Mouse (Mus musculus) spleen, adult 18-20 months (tissue): ENCODE measurements around the gene G430095P16Rik.

ENCODE experiments used
- DNase-seq, 2 experiments: peaks; one replicate each; pipeline ENCODE4 v3.0.0; 2022; ENCODE audit warnings: mixed read lengths in 2 of 2

The G430095P16Rik gene

GRCm38 (mm10) chr8:84703466-84704249 lies 19.1 kb upstream of the G430095P16Rik start:
- peak; percentile 42 to 51 for DNase-seq

GRCm38 (mm10) chr8:84704356-84704755 lies 18.5 kb upstream of the G430095P16Rik start:
- DNase-seq, result peak; percentile 67 to 86

GRCm38 (mm10) chr8:84704867-84705831 lies 17.7 kb upstream of the G430095P16Rik start:
- peak; percentile 42 to 57 for DNase-seq

- DNase-seq, result no peak
These were observed 16.8 kb upstream of the G430095P16Rik start for GRCm38 (mm10) chr8:84705960-84706359.

- DNase-seq, result peak; percentile 30 to 35
These were observed 16.1 kb upstream of the G430095P16Rik start for GRCm38 (mm10) chr8:84706610-84707266.

- peak; percentile 70 for DNase-seq
These were observed 15.4 kb upstream of the G430095P16Rik start for GRCm38 (mm10) chr8:84707267-84707883.

GRCm38 (mm10) chr8:84708071-84708541 lies 14.7 kb upstream of the G430095P16Rik start:
- peak in 1 of 2 experiments; percentile 24 for DNase-seq

- peak; percentile 70 to 83 for DNase-seq
These were observed 13.9 kb upstream of the G430095P16Rik start for GRCm38 (mm10) chr8:84708774-84709475.

- DNase-seq, result no peak
These were observed 12.9 kb upstream of the G430095P16Rik start for GRCm38 (mm10) chr8:84709931-84710330.

- DNase-seq, result no peak
These were observed 11.5 kb upstream of the G430095P16Rik start for GRCm38 (mm10) chr8:84711312-84711711.

GRCm38 (mm10) chr8:84711933-84712758 lies 10.7 kb upstream of the G430095P16Rik start:
- DNase-seq, result no peak

- DNase-seq, result no peak
These were observed 10.1 kb upstream of the G430095P16Rik start for GRCm38 (mm10) chr8:84712759-84713120.

- no peak for DNase-seq
These were observed 9.4 kb upstream of the G430095P16Rik start for GRCm38 (mm10) chr8:84713381-84713780.

GRCm38 (mm10) chr8:84714161-84714560 lies 8.6 kb upstream of the G430095P16Rik start:
- no peak for DNase-seq

- DNase-seq, result no peak
These were observed 6.8 kb upstream of the G430095P16Rik start for GRCm38 (mm10) chr8:84715893-84716468.

- DNase-seq, result no peak
These were observed 6.0 kb upstream of the G430095P16Rik start for GRCm38 (mm10) chr8:84716790-84717189.

GRCm38 (mm10) chr8:84718476-84718875 lies 4.3 kb upstream of the G430095P16Rik start:
- DNase-seq, result no peak

GRCm38 (mm10) chr8:84718959-84719690 lies 3.7 kb upstream of the G430095P16Rik start:
- DNase-seq, result no peak

GRCm38 (mm10) chr8:84722530-84722849 lies 317 bp upstream of the G430095P16Rik start:
- DNase-seq, result no peak

GRCm38 (mm10) chr8:84723571-84723900 lies 729 bp downstream of the G430095P16Rik start:
- peak in 1 of 2 experiments; percentile 20 for DNase-seq
